Mouse (Mus musculus): Measurements from ENCODE around the gene Mettl16.

Gene Mettl16

GRCm38 (mm10) chr11:74770595-74771207 lies at the start of gene Mettl16:
Gene Mettl16 (plus strand): TSS chr11:74770830.
- ATAC-seq (ENCODE audit: insufficient number of reproducible peaks, low FRiP score, low TSS enrichment), result peak; percentile 95; the same call in 1 of the 2 replicates

DNA sequence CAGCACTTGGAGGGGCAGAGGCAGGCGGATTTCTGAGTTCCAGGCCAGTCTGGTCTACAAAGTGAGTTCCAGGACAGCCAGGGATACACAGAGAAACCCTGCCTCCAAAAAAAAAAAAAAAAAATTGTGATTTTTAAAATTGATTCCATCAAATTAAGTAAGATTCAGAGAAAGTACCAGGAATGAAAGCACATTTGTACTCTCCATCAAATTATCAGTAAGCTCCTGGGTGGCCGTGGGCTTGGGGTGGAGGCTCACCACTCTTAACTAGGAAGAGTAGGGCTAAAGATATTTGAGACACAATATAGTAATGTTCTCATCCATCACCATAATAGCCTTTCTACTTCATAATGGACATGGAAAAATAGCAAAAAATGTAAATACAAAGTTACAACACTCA lies 49.5 kb upstream of the Mettl16 start:
- no peak for ATAC-seq (ENCODE audit: insufficient number of reproducible peaks, low FRiP score, low TSS enrichment)

DNA sequence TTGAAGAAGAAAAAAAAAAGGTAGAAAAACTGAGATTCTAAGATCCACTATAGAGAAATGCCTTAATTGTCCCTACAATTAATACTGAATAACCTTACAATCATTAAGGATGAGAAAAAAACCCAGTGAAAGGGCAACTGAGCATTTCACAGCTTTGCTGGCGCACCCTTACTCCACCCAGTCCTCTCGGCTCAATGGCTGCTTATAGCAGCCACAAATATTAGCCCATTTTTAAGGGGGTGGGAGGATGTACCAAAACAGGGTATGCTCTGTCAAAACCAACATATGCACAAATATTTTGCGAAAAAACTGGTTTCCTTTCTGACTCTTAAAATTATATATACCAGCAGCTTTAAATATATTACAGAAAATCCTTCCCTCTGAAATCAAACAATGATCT lies 48.7 kb upstream of the Mettl16 start:
- ATAC-seq (ENCODE audit: insufficient number of reproducible peaks, low FRiP score, low TSS enrichment), result no peak

DNA sequence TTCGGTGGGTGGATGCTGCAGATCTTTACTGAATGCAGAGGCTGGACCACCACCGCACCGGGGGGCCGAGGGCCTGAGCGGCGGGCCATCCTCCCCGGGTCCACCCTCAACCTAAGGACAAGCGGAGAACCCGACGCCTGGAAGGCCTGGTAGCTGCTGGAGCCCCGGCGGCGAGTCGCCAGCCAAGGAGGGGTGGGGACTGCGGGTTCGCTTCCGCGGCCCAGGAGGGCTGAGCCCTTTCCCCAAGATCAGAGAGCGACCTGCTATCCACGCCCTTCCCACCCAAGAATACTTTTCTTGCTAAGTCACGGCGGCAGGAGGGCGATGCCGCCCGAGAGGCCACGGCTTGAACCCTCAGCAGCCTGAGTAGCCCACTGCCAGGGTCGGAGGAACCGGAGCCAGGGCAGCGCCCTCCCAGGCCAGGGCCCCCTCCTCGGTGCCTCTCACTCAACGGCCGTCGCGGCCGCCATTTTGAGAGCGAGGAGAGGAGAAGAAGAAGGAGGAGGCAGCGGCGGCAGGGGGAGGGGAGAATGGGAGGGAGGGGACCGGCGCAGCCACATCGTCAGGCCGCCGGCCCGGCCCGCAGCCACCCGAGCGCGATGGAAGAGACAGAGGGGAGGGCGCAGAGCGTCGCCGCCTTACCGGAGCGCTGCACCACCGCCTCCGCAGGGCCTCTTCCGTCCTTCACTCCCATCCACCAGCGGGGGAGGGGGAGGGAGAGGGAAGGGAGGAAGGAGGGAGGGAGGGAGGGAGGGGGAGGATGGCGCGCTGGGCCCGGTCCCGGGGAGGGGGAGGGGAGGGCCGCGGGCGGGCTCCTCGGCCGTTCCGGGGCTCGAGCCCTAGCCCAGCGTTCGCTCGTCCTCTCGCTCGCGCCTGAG lies 47.0 kb upstream of the Mettl16 start:
- peak; percentile 67; the same call in 1 of the 2 replicates for ATAC-seq (ENCODE audit: insufficient number of reproducible peaks, low FRiP score, low TSS enrichment)

DNA sequence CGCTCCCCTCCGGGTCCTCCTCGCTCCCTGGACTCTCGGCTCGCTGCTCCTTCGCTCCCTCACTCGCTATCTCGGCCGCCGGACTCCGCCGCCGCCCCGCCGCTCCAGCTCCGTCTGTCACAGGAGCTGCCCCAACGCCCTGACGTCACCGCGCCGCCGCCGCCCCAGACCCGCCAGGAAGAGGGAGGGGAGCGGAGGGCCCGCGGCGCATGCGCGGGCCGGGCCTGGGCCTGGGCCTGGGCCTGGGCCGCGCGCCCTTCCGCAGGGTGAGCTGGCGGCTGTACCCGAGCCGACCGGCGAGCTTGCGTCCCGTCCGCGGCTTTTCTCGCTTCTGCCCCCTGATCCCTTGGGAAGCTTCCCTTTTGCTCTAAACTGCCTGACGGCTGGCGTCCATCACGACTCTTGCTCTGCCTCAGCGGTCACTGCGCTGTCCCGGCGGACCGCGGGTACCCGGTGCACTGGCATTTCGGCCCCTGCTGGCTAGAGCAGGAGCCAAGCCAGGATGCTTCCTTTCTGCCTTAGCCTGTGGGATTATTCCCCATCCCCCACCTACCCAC lies 46.3 kb upstream of the Mettl16 start, which contains the start of gene Pafah1b1:
Gene Pafah1b1 (minus strand): TSS at position 436 of the 557 bp plus-strand sequence.
- ATAC-seq (ENCODE audit: insufficient number of reproducible peaks, low FRiP score, low TSS enrichment), result peak; percentile 93

DNA sequence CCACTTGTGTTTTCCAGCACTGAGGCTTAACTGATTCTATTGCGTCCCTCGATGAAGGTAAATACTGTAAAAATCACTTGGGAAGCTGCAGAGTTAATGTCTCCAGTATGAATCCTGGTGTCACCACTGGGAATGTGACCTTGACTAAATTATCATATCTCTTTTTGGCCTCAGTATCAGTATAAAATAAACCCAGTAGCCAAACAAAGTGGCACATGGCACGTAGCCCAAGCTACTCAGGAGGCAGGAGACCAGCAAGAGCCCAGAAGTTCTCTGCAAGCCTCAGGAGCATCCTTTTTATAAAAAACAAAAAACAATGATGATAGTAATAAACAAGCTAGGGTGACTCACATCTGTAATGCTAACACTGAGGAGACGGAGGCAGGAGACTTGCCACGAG lies 45.4 kb upstream of the Mettl16 start:
- no peak for ATAC-seq (ENCODE audit: insufficient number of reproducible peaks, low FRiP score, low TSS enrichment)

DNA sequence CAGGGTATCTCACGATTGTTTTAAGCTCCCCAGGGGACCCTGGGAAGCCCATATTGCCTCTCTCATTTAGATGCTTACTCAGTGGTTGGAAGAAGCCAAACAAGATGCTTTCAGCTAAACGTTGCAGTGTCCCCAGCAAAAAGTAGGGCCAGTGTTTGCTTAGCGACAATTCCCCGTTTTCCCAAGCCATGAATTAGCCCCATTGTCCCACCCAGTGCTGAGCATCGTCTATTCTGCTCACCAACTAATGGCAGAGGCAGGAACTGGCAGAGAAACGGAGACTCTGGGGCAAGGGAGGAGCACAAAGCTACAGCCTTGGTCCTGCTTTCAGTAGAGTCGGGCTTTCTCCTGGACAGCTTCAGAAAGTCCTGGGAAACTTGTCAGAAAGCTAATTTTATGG lies 35.7 kb upstream of the Mettl16 start:
- ATAC-seq (ENCODE audit: insufficient number of reproducible peaks, low FRiP score, low TSS enrichment), result no peak

- ATAC-seq (ENCODE audit: insufficient number of reproducible peaks, low FRiP score, low TSS enrichment), result no peak
These were observed 32.8 kb upstream of the Mettl16 start for GRCm38 (mm10) chr11:74737861-74738260.

GRCm38 (mm10) chr11:74748022-74748421 lies 22.6 kb upstream of the Mettl16 start:
- ATAC-seq (ENCODE audit: insufficient number of reproducible peaks, low FRiP score, low TSS enrichment), result no peak

GRCm38 (mm10) chr11:74749241-74749640 lies 21.4 kb upstream of the Mettl16 start:
- no peak for ATAC-seq (ENCODE audit: insufficient number of reproducible peaks, low FRiP score, low TSS enrichment)

DNA sequence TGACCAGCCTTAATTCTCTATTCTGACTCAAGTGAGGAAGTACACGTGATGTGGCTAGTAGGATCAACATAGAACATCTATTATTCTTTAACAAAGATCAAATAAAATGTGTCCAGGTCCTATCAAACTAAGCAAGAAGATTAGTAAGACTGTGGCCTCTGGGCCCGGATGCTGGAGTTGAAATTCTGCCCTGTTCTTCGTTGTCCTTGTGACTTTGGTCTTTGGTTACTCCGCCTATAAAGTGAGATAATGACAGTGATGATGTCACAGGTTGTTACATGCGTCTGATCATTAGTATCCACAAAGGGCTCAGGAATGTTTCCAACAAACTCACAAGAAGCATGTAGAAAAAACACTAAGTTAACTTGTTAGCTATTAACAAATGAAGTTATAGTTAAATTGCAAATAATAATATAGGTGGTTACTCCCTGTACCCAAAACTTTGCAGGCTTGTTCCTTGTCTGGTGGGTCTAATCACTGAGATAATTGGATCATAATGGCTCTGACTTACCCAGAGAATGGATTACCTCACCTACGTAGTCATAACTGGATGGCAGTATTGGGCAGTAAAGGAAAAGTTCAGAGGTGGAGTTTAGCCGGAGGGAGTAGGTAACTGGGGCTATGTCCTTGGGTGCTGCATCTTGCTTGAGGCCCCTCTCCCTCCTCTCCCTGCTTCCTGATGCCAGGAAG lies 19.8 kb upstream of the Mettl16 start:
- no peak for ATAC-seq (ENCODE audit: insufficient number of reproducible peaks, low FRiP score, low TSS enrichment)

DNA sequence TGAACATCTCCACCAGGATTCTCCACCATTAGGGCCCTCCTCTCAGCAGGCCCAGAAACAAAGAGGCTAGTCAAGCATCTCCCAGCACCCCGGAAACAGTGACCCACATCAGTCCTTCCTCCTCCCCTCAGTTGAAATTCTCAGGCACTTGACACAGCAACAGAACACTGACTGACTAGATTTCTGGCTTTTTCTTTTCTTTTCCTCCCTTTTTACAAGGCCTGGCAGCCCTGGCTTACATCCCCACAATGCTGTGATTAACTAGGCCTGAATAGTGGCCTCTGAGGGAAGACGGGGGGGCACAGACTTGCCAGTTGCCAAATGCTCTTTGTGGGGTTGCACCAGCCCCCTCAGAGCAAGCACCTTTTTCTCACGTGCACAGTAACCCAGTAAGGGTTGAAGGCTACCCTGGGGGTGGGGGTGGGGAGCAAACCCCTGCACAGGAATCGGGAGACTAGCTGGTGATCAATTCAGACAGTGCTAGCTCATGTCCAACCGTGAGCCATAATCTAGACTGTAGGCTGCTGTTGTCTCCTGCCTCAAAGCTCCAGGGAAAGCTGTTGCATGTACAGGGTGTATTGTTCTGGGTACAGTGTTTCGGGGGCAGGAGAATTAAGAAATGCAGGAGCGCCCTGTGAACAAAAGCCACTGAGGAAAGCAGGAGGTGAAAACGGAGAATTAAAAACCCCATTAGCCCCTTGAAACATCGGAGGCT lies 19.1 kb upstream of the Mettl16 start:
- ATAC-seq (ENCODE audit: insufficient number of reproducible peaks, low FRiP score, low TSS enrichment), result no peak

GRCm38 (mm10) chr11:74756631-74757030 lies 14.0 kb upstream of the Mettl16 start:
- no peak for ATAC-seq (ENCODE audit: insufficient number of reproducible peaks, low FRiP score, low TSS enrichment)

DNA sequence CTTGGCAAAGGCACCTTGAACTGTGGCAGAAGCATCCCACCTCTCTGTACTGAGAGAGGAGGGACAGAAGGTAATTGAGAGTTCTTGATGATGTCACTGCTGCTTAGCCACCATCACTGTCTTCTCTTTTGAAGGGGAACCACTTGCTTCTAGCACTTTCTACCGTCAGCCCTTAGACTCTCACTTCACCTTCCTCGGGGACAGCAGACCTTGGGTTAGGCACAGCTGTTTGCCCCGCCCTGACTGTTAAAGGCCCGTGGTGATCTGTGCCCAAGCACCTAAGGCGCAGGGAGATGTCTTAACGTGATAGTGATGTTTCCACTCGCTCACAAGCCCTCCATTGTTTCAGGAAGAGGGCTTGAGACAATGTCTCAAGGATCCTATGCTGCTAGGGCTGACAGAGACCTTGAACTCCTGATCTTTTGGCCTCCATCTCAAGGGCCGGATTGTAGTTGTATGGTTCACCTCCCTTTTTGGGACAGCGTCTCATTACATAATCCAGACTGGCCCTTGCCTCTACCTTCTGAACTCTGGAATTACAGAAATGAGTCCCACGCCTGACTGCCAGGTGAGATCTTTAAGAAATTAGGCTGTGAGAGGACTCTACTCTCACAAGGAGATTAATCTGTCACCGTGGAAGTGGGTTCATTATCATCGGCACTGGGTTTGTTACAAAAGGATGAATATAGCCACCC lies 9.5 kb upstream of the Mettl16 start:
- ATAC-seq (ENCODE audit: insufficient number of reproducible peaks, low FRiP score, low TSS enrichment), result no peak

DNA sequence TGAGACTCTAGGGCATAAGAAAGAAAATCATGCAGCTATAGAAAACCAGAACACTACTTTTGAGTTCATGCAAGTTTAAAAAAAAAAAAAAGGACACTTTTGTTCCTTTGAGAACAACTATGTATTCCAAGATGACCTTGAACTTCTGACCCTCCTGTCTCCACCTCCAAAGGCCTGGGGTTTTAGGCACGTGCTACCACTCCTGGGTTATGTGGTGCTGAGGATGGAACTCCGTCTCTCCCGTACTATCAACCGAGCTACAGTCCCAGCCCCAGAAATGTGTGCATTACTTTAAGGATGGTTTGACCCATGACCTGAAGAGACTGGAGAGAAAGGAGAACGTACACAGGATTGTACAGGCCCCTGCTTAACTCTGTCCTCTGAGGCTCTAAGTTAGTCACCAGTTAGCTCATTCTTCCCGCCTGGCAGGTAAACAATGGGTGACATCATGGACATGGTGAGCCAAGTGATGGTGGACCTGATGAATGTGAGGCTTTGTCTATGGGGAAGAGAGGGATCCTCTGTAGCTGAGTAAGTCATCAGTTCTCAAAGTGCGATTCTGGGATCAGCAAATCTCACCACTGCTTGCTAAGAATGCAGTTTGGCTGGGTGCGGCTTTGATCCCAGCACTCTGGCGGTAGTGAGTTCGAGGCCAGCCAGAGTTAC lies 6.5 kb upstream of the Mettl16 start:
- ATAC-seq (ENCODE audit: insufficient number of reproducible peaks, low FRiP score, low TSS enrichment), result no peak

GRCm38 (mm10) chr11:74767469-74767868 lies 3.2 kb upstream of the Mettl16 start:
- ATAC-seq (ENCODE audit: insufficient number of reproducible peaks, low FRiP score, low TSS enrichment), result no peak

- no peak for ATAC-seq (ENCODE audit: insufficient number of reproducible peaks, low FRiP score, low TSS enrichment)
These were observed 2.6 kb upstream of the Mettl16 start for GRCm38 (mm10) chr11:74768045-74768444.

- no peak for ATAC-seq (ENCODE audit: insufficient number of reproducible peaks, low FRiP score, low TSS enrichment)
These were observed 593 bp upstream of the Mettl16 start for GRCm38 (mm10) chr11:74770037-74770436.

- ATAC-seq (ENCODE audit: insufficient number of reproducible peaks, low FRiP score, low TSS enrichment), result peak; percentile 11; the same call in 1 of the 2 replicates
These were observed 604 bp downstream of the Mettl16 start for GRCm38 (mm10) chr11:74771234-74771633.
